Mouse (Mus musculus): ENCODE data around the gene Btbd19. TPM values are rescaled to one million over a fixed set of nuclear protein-coding genes. Genes with fewer than 3 reads are reported as not detected.

Btbd19 gene
- polyA plus RNA-seq, 1 experiment from 2014 or later: 5.1 TPM

DNA sequence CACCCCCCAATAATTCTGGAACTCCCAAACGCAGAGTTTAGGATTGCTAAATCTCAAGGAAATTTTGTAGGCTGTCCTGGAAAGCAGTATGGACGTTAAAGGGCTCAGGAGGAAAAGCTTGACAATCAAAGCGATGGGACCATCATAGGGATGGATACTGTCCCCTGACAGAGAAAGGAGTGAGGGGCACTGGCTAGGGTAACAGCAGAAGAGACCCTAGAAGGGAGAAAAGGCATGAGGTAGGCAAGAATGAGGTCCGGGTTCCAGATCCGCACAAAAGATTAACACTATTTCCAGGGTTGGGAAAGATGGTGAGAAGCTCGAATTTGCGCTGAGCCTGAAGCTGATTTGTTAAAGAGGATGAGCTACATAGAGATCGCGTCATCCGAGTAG is 5.5 kb downstream of the Btbd19 start:
- Histone ChIP-seq H3K4me1 (ENCODE audit: insufficient read depth, low read length) (peaks cover 18% of the 10 kb centered on the region), H3K9me3 (ENCODE audit: low read length) (no peaks in the 10 kb centered on the region), H3K4me3 (ENCODE audit: low read length) (peak overlapping the region; percentile 74), H3K9ac (replicated peaks; ENCODE audit: low read length) (peak overlapping the region; percentile 79), H3K4me2 (replicated peaks; ENCODE audit: low read depth, low read length) (peak overlapping the region; percentile 100), H3K27me3 (ENCODE audit: insufficient read depth, low read length) (no peaks in the 10 kb centered on the region), H3K27ac (ENCODE audit: low read length) (peak overlapping the region; percentile 95), H3K36me3 (ENCODE audit: insufficient read depth, low read length) (0 out of 2 replicates have a peak, but pooled peaks cover under 1% of the 10 kb centered on the region)
- WGBS: 4% methylated on average over 10 of the region's 10 CpGs
- 0 out of 2 replicates have a peak, but pooled peaks have one; percentile 1 for ATAC-seq (ENCODE audit: low FRiP score, low TSS enrichment)

DNA sequence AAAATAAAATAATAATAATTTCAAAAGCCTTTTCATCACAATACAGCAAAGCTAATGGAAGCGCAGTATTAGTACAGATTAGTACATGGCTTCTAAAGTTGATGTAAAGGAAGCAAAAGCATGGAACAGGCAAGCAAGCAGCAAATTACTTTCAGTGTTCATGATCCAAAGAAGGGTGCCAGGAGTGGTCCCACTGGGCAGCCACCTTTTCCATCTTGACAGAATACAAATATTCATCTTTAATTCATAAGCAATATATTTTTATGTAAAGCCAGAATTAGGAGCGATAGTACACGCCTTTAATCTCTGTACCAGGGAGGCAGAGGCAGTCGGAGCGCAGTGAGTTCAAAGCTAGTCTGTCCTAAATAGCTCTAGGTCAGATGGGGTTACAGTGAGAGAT is 5.9 kb downstream of the Btbd19 start:
- Histone ChIP-seq H3K4me1 (ENCODE audit: insufficient read depth, low read length) (peaks cover 13% of the 10 kb centered on the region), H3K27ac (ENCODE audit: low read length) (peak overlapping the region; percentile 95), H3K4me3 (ENCODE audit: low read length) (peak overlapping the region; percentile 74), H3K9me3 (ENCODE audit: low read length) (no peaks in the 10 kb centered on the region), H3K27me3 (ENCODE audit: insufficient read depth, low read length) (no peaks in the 10 kb centered on the region), H3K9ac (replicated peaks; ENCODE audit: low read length) (peak overlapping the region; percentile 79), H3K4me2 (replicated peaks; ENCODE audit: low read depth, low read length) (peak overlapping the region; percentile 100), H3K36me3 (ENCODE audit: insufficient read depth, low read length) (peaks cover 4% of the 10 kb centered on the region; the same call in 1 of the 2 replicates)
- 78% methylated on average over 5 of the region's 5 CpGs for WGBS
- no peak for ATAC-seq (ENCODE audit: low FRiP score, low TSS enrichment)

DNA sequence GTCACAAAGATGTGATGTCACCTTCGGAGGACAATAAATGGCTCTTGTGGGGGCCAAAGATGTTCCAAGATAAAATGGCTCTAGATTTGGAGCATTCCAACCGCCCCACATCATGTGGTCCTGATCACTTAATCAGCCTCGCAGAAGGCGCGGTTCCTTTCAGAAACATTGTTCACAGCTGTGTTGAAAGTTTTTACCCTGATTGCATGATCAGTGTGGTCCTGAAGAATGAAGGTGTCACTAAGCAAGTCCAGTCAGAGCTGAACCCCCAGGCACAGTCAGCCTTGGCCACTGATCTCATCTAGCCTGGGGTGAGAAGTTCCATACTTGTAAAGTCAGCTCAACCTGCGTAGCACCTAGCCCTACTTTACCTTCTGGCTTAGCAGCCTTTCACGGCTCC is 7.6 kb downstream of the Btbd19 start:
- Histone ChIP-seq H3K4me1 (ENCODE audit: insufficient read depth, low read length) (peaks cover 9% of the 10 kb centered on the region; the same call in 1 of the 2 replicates), H3K9me3 (ENCODE audit: low read length) (no peaks in the 10 kb centered on the region), H3K4me2 (replicated peaks; ENCODE audit: low read depth, low read length) (no peak overlapping the region), H3K27ac (ENCODE audit: low read length) (no peak overlapping the region), H3K9ac (replicated peaks; ENCODE audit: low read length) (no peak overlapping the region), H3K27me3 (ENCODE audit: insufficient read depth, low read length) (no peaks in the 10 kb centered on the region), H3K36me3 (ENCODE audit: insufficient read depth, low read length) (peaks cover 14% of the 10 kb centered on the region; the same call in 1 of the 2 replicates), H3K4me3 (ENCODE audit: low read length) (no peak overlapping the region)
- WGBS: 94% methylated on average over 7 of the region's 7 CpGs
- ATAC-seq (ENCODE audit: low FRiP score, low TSS enrichment): no peak

DNA sequence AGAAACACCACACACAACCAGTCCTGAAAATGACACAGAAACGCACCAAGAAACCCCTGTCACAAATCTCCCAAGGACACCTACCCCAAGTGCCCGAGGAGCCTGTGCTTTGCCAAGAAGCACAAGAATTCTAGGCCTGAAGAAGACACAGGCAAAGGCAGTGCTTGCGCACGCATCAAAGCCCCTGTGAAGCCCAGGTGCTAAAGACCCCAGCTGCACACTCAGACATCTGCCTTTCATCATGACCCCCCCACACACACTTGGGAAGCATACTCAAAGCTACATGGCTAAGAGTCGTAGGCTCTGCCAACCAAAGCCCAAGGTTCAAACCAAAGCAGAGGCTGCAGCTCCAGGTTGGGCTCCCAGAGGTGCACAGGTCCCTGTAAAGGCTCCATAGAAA is 9.9 kb downstream of the Btbd19 start:
- no peak for ATAC-seq (ENCODE audit: low FRiP score, low TSS enrichment)
- Histone ChIP-seq H3K4me2 (replicated peaks; ENCODE audit: low read depth, low read length) (no peak overlapping the region), H3K9ac (replicated peaks; ENCODE audit: low read length) (no peak overlapping the region), H3K27me3 (ENCODE audit: insufficient read depth, low read length) (no peaks in the 10 kb centered on the region), H3K4me1 (ENCODE audit: insufficient read depth, low read length) (peaks cover 5% of the 10 kb centered on the region; the same call in 1 of the 2 replicates), H3K9me3 (ENCODE audit: low read length) (no peaks in the 10 kb centered on the region), H3K27ac (ENCODE audit: low read length) (no peak overlapping the region), H3K36me3 (ENCODE audit: insufficient read depth, low read length) (peaks cover 27% of the 10 kb centered on the region), H3K4me3 (ENCODE audit: low read length) (no peak overlapping the region)
- 87% methylated on average over 5 of the region's 5 CpGs for WGBS

DNA sequence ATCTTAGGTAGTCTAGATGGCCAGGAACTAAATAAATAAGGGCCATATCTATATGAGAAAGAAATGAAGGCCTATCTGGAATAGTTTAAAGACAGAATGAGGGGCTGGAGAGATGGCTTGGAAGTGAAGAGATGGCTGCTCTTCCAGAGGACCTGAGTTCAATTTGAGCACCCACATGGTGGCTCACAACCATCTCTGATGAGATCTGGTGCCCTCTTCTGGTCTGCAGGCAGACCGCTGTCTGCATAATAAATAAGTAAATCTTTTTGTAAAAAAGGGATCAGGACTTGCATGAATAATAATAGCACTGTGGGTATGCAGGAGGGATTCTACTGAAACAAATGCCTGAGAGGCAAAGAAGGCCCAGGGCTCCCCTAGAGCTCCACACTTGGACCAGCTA is 12.3 kb downstream of the Btbd19 start:
- Histone ChIP-seq H3K36me3 (ENCODE audit: insufficient read depth, low read length) (peaks cover 38% of the 10 kb centered on the region), H3K4me2 (replicated peaks; ENCODE audit: low read depth, low read length) (no peak overlapping the region), H3K27me3 (ENCODE audit: insufficient read depth, low read length) (no peaks in the 10 kb centered on the region), H3K4me1 (ENCODE audit: insufficient read depth, low read length) (no peaks in the 10 kb centered on the region), H3K4me3 (ENCODE audit: low read length) (no peak overlapping the region), H3K9ac (replicated peaks; ENCODE audit: low read length) (no peak overlapping the region), H3K9me3 (ENCODE audit: low read length) (no peaks in the 10 kb centered on the region), H3K27ac (ENCODE audit: low read length) (no peak overlapping the region)
- 93% methylated on average over 1 of the region's 1 CpGs for WGBS
- ATAC-seq (ENCODE audit: low FRiP score, low TSS enrichment): no peak

DNA sequence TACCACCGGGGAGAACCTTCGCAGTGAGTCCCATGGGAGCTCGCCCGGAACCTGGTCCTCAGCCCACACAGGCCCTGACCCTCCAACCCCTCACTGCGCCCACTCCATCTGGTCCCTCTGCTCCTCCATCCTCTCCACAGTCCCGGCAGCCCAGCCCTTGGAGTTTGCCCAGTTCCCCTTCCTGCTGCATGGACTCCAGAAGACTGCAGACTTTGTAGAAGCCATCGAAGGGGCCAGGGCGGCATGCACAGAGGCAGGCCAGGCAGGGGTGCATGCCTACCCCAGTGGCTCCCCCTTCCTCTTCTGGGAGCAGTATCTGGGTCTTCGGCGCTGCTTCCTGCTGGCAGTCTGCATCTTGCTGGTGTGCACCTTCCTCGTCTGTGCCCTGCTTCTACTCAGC is 14.5 kb downstream of the Btbd19 start:
- H3K36me3 ChIP-seq (ENCODE audit: insufficient read depth, low read length): peaks cover 40% of the 10 kb centered on the region
- H3K9me3 ChIP-seq (ENCODE audit: low read length): no peaks in the 10 kb centered on the region
- 86% methylated on average over 11 of the region's 11 CpGs for WGBS
- H3K4me3 ChIP-seq (ENCODE audit: low read length): no peak overlapping the region
- no peak overlapping the region for H3K9ac ChIP-seq (replicated peaks; ENCODE audit: low read length)
- ATAC-seq (ENCODE audit: low FRiP score, low TSS enrichment): no peak
- H3K27ac ChIP-seq (ENCODE audit: low read length): no peak overlapping the region
- H3K4me1 ChIP-seq (ENCODE audit: insufficient read depth, low read length): peaks cover under 1% of the 10 kb centered on the region; the same call in 1 of the 2 replicates
- H3K27me3 ChIP-seq (ENCODE audit: insufficient read depth, low read length): no peaks in the 10 kb centered on the region
- no peak overlapping the region for H3K4me2 ChIP-seq (replicated peaks; ENCODE audit: low read depth, low read length)

DNA sequence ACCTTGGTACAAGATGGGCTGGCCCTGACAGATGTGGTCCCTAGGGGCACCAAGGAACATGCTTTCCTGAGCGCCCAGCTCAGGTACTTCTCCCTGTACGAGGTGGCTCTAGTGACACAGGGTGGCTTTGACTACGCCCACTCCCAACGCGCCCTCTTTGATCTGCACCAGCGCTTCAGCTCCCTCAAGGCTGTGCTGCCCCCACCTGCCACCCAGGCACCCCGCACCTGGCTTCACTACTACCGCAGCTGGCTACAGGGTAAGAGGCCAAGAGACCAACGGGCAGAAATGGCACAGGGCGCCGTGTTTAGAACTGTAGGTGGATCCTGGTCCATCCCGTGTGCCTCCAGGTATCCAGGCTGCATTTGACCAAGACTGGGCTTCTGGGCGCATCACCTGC is 15.3 kb downstream of the Btbd19 start:
- H3K9ac ChIP-seq (replicated peaks; ENCODE audit: low read length): no peak overlapping the region

DNA sequence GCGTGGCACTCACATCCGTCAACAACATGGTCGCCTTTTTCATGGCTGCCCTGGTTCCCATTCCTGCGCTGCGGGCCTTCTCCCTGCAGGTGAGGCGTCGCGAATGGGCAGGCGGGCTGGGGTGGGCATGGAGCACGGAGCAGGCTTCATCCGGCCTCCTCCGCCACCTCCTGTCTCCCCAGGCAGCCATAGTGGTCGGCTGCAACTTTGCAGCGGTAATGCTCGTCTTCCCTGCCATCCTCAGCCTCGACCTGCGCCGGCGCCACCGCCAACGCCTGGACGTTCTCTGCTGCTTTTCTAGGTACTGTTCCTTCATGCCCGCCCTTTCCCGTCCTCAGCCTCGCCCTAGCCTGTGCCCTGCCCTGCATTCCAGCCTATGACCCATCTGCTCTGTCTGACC is 16.2 kb downstream of the Btbd19 start:
- no peaks in the 10 kb centered on the region for H3K9me3 ChIP-seq (ENCODE audit: low read length)
- peaks cover 12% of the 10 kb centered on the region for H3K4me1 ChIP-seq (ENCODE audit: insufficient read depth, low read length)
- H3K4me3 ChIP-seq (ENCODE audit: low read length): no peak overlapping the region
- no peak overlapping the region for H3K9ac ChIP-seq (replicated peaks; ENCODE audit: low read length)
- no peak overlapping the region for H3K4me2 ChIP-seq (replicated peaks; ENCODE audit: low read depth, low read length)
- no peak for ATAC-seq (ENCODE audit: low FRiP score, low TSS enrichment)
- no peaks in the 10 kb centered on the region for H3K27me3 ChIP-seq (ENCODE audit: insufficient read depth, low read length)
- 94% methylated on average over 25 of the region's 25 CpGs for WGBS
- no peak overlapping the region for H3K27ac ChIP-seq (ENCODE audit: low read length)
- peaks cover 33% of the 10 kb centered on the region for H3K36me3 ChIP-seq (ENCODE audit: insufficient read depth, low read length)

More for the DNA sequence above, 15.3 kb downstream of the Btbd19 start:
- 88% methylated on average over 13 of the region's 13 CpGs for WGBS
- no peak overlapping the region for H3K4me2 ChIP-seq (replicated peaks; ENCODE audit: low read depth, low read length)
- H3K36me3 ChIP-seq (ENCODE audit: insufficient read depth, low read length): peaks cover 40% of the 10 kb centered on the region
- peaks cover 8% of the 10 kb centered on the region for H3K4me1 ChIP-seq (ENCODE audit: insufficient read depth, low read length)
- H3K4me3 ChIP-seq (ENCODE audit: low read length): no peak overlapping the region
- no peak overlapping the region for H3K27ac ChIP-seq (ENCODE audit: low read length)
- H3K9me3 ChIP-seq (ENCODE audit: low read length): no peaks in the 10 kb centered on the region
- no peaks in the 10 kb centered on the region for H3K27me3 ChIP-seq (ENCODE audit: insufficient read depth, low read length)
- ATAC-seq (ENCODE audit: low FRiP score, low TSS enrichment): no peak

DNA sequence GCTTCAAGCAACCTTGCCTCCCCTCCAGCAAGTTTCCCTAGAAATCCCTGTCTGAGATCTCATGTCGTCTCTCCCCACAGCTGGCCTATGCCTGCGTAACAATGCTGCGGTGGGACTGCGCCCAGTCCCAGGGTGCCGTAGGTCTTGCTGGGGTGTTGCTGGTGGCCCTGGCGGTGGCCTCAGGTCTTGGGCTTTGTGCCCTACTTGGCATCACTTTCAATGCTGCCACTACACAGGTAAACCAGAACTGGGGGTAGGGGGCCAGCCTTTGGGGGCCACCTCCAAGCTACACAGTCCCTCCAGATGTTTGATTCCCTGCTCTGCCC is 17.0 kb downstream of the Btbd19 start:
- H3K9ac ChIP-seq (replicated peaks; ENCODE audit: low read length): no peak overlapping the region
- peaks cover 12% of the 10 kb centered on the region for H3K4me1 ChIP-seq (ENCODE audit: insufficient read depth, low read length)
- 95% methylated on average over 6 of the region's 6 CpGs for WGBS
- H3K4me2 ChIP-seq (replicated peaks; ENCODE audit: low read depth, low read length): no peak overlapping the region
- H3K27me3 ChIP-seq (ENCODE audit: insufficient read depth, low read length): no peaks in the 10 kb centered on the region
- no peak overlapping the region for H3K4me3 ChIP-seq (ENCODE audit: low read length)
- H3K27ac ChIP-seq (ENCODE audit: low read length): no peak overlapping the region
- H3K9me3 ChIP-seq (ENCODE audit: low read length): no peaks in the 10 kb centered on the region
- no peak for ATAC-seq (ENCODE audit: low FRiP score, low TSS enrichment)
- H3K36me3 ChIP-seq (ENCODE audit: insufficient read depth, low read length): peaks cover 33% of the 10 kb centered on the region

DNA sequence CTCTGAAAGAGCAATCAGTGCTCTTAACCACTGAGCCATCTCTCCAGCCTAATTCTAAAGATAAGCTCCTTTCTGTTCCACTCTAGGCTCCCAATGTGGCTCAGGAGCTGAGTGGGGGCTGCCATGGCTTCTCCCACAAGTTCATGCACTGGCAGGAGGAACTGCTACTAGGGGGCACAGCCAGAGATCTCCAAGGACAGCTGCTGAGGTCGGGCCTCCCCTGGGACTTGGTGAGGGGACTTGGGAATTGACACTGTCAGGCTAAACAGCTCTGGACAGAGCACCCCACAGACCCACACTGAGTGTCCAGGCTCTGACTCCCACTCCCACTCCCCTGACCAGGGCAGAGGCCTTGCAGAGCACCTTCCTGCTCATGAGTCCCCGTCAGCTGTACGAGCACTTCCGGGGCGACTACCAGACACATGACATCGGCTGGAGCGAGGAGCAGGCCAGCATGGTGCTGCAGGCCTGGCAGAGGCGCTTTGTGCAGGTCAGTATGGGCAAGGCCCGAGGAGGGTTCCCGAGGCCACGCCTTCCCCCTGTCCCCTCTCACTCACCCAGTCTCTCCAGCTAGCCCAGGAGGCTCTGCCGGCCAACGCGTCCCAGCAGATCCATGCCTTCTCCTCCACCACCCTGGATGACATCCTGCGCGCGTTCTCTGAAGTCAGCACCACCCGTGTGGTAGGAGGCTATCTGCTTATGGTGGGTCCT is 17.6 kb downstream of the Btbd19 start:
- Histone ChIP-seq H3K27me3 (ENCODE audit: insufficient read depth, low read length) (no peaks in the 10 kb centered on the region), H3K9ac (replicated peaks; ENCODE audit: low read length) (no peak overlapping the region), H3K27ac (ENCODE audit: low read length) (no peak overlapping the region), H3K4me1 (ENCODE audit: insufficient read depth, low read length) (peaks cover 12% of the 10 kb centered on the region), H3K9me3 (ENCODE audit: low read length) (no peaks in the 10 kb centered on the region), H3K4me3 (ENCODE audit: low read length) (no peak overlapping the region), H3K36me3 (ENCODE audit: insufficient read depth, low read length) (peaks cover 28% of the 10 kb centered on the region), H3K4me2 (replicated peaks; ENCODE audit: low read depth, low read length) (no peak overlapping the region)
- 89% methylated on average over 18 of the region's 18 CpGs for WGBS
- ATAC-seq (ENCODE audit: low FRiP score, low TSS enrichment): no peak
